Mouse (Mus musculus): ENCODE data around the gene Hsf4.
A peak's percentile ranks its signal among the peaks of the same experiment; 100 is the strongest.
"Not testable (repeated sequence)": the region's sequence is repeated elsewhere in the genome, so short reads cannot be mapped to it uniquely, and the experiment has no call there.

Gene Hsf4

DNA sequence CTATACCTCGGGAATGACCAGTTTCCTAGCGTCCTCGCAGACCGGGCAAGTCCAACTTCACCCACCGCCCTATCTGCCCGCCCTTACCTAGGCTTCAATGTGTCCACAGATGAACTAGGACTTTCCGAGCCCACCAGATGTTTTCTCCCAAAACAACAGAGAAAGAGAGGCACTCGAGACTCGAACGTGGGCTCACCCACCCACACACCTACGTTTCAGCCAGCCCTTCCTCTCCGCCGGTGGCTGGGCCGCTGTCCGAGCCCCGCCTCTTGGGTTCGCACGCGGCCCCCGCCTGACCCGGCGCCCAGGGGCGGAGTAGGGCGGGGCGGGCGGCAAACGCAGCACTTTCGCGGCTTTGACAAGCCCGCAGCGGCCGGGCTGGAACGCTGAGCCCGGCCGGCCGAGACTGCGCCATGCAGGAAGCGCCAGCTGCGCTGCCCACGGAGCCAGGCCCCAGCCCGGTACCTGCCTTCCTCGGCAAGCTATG, at the start of gene Hsf4:
TSS of gene Hsf4 (plus strand) at position 341 of the 487 bp plus-strand sequence.
- DNase-seq: peak; percentile 72

DNA sequence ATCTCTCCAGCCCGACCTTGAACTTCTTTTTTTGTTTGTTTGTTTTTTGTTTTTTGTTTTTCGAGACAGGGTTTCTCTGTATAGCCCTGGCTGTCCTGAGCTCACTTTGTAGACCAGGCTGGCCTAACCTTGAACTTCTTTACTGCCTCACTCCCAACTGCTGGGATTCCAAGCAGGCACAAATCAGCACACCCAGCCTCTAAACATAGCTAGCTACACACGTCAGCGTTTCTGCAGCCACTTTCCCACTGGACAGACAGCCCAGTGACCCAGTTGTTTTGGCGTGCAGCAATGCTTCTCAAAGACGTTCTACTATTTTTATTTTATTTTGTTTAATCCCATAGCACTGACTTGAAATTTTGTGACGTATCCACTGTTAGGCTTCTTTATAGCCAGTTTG, 45.8 kb upstream of the Hsf4 start:
- no peak for DNase-seq

DNA sequence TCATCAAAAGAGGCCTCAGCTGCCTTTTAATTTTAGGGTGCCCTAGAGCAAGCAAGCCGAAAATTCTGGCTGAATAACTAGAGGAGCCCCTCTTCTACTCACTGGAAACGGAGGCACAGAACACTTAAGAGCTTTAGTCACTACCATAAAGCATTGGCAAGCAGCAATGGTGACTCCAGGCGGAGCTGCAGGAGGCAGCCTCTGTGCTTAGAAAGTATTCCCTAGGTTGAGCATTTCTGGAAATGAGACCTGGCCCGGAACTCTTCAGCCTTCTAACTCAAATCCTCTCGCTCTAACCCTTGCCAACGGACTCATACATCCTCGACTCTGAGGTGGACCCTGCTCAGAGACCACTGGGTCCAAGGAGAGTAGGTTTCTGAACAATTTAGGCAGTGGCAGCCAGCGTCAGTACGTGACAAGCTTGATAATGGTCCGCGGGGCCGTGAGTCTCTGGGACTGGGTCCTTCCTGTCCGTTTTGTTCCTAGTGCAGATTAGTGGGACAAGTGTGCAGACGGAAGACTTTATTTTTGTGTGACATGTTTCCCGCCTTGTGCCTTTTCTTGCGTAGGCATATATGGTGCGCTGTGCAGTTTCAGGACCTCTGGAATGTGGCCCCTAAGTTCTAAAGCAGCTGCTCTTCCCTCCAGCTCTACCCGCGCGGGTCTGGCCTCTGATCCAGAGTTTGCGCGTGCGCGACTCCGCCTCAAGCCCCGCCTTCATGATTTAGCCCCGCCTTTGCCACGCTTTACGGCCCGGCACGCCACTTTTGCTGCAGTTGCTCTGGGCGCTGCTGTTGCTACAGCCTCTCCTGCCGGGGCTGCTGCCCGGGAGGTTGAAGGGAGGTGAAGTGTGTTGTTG, 45.0 kb upstream of the Hsf4 start, which contains the start of gene D230025D16Rik:
TSS of gene D230025D16Rik (plus strand) at position 733 of the 859 bp plus-strand sequence.
- DNase-seq: peak; percentile 93

DNA sequence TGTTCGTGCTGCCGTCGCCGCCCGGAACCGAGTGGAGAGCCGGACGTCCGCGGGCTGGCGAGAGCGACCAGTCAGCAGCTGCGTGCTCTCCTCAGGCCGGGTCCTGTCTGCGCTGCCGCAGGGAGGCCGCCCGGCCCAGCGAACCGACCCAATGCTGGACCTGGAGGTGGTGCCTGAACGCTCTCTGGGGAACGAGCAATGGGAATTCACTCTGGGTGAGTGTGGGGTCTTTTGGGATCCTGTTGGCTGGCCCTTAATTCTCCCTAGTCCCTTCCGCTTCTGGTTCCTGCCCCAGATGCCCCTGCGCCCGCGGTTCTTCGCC, 44.4 kb upstream of the Hsf4 start:
- DNase-seq: no peak

DNA sequence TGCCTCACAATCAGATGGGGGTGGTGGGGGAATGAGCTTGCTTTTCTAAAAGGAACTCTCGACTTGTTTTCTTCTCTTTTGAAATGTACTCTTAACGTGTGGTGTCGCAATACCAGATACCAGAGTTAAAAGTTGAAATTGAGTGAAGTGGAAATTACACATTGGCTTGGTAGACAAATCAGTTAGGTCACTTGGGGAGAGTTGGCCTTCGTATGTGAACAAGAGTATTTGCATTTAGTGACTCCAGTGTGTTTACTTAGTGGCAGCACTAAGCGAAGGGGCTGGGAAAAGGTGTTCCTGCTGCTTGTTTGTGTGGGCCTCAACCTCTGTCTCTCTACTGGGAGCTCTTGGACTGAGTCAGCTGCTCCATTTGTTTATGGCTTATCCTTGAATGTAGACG, 43.7 kb upstream of the Hsf4 start:
- no peak for DNase-seq

DNA sequence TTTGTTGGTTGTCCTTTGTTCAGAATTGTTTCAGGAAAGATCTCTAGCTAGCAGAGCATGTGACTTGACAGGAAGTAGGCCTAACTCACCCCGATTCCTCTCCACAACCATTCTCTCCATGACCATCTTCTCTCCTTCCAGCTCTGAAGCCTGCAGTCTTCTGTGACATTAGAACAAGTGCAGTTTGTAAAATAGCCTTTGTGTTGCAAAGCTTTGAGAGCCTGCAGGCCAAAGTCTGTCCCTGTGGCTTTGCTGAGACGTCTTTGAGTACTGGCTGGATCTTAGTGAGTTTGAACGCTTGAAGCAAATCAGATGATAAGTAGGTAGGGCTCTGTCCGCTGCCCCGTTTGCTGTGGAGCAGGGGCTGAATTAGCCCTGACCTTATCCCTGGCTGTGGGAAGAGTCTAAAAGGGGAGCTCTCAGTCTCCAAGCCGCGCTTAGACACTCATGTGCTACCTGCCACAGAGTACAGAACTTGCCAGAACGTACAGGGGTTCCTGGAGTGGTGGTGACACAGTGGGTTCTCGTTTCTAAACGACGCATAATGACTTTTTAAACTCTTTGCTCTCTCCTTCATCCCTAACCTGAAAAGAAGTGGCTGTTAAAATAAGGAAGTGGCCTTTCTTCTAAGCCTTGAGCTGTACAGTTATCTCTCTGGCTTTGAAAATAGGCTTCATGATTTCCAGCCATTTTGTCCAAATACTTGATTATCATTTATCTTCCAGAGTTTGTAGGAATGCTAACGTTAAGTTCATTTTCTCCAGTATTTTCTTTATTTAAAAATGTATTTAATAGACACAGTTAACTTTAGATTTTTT, 37.9 kb upstream of the Hsf4 start:
- DNase-seq: no peak

DNA sequence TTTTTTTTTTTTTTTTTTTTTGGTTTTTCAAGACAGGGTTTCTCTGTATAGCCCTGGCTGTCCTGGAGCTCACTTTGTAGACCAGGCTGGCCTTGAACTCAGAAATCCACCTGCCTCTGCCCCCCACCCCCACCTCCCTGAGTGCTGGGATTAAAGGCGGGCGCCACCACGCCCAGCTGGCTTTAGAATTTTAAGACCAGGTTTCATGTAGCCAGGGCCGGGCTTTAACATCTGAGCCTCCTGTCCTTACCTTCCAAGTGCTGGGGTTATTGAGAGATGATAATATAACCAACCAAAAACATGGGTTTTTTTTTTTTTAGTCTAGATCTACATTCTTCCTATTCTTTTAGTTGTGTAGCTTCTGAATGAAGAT, 37.3 kb upstream of the Hsf4 start:
- not testable (repeated sequence) for DNase-seq

DNA sequence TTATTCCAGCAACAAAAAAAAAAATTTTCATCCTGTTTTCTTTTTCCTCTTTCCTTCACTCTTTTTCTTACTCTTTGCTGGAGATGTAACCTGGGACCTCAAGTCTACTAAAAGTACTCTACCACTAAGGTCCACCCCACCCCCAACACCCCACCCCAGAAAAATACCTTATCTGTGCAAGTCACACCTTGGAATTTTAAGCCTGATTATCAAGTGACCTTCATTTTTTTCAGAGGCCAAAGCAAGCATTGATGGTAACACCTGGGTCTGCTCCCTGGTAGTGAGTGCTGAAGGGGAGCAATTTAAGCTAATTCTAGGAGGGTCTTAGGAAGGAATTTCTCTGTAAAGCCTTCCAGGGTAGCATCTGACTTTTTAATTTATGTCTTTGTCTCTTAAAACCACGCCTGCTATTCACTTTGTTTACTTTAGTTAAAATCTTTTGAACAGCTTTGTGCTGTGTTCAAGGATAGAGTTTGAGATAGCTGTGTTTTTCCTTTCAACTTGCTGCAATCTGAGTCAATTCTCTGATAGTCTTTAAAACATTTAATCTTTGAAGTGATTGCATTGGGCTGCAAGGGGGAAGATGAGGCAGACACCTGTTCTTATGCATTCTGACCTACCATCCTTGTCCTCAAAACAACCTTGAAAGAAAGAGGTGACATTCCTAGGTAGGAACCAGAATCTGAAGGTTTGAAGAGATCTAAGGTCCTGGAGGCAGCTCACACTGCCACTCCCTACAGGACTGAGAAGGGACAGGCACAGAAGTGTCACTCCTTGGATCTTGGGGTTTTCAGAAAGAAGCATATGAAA, 36.3 kb upstream of the Hsf4 start:
- DNase-seq: no peak

DNA sequence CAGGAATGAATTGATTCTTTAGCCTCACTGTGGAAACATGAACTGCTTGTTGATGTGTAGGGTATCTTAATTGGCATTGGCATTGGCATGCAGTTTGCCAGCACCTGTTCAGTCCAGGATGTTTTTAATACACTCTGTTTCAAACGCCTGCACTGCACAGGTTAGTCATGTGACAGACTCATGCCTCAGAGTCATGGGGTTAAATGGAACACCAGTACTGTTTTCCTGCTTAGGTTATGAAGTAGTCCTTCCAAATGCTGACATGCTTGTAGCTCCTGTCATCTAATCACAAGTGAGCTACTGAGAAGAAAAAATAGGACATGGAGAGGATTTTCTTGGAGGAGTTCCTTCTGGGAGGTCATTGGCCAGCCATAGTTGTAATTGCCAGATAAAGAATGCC, 34.4 kb upstream of the Hsf4 start:
- peak; percentile 26 for DNase-seq

DNA sequence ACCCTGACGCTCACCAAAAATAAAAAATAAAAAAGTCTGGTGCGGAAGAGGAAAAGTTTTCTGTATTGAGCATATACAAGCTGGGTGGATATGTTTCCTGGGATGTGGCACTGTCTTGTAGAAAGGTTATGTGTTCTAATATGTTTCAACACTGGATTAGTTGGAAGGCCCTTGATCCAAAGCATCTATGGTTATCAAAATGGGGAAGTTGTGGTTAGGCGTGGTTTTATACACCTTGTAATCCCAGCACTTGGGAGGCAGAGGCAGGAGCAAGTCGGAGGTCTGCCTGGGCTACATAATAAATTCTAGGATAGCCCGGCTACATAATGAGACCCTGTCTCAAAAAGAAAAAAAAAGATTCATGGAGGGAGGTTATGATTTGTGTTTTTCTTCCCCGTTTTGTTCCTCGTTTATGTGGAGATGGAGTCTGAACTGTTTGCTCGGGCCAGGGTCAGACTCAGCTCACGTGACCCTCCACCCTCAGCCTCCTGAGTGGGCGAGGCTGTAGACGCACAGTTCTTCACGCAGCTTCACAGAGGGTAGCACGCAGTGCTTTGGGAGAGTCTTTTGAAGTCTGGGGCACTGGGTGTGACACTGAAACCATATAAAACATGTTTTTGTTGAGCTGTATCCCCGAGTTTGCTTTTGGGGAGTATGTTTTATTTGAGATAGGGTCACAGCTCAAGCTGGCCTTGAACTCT, 32.0 kb upstream of the Hsf4 start:
- no peak for DNase-seq

DNA sequence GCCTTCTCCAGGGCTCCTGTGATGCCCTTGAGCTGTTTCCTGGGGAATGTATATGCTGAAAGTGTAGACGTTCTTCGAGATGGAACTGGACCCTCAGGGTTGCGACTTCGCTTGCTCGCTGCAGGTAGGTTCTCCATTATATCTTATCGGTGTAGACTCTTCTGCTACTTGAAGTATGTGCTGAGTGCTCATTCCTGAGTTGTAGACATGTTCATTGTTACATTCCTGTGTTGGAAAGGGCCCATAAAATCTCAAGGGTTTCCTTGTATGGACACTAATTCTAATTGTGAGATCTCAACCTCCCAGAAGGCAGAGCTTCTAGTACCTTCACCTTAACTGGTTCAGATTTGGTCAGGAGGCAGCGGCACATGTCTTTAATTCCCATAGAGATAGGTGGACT, 28.6 kb upstream of the Hsf4 start:
- DNase-seq: no peak

DNA sequence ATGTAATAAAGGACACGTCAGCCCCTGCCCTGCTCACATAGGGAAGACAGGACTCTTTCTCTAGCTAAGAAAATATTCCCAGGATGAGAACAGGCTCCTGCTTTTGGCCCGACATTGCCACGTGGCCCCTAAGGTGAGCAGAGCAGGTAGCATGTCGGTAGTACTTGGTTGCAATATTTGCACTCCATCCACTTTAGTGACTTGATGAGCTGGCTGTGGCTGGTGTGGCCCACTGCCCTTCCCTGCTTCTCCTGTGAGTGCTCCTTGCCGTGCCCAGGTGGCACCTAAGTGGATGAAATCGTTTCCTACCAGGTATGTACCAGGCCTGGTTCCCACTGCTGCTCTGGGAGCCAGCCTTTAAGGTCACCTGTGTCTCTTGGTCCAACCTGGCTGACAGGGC, 17.6 kb upstream of the Hsf4 start:
- DNase-seq: no peak

DNA sequence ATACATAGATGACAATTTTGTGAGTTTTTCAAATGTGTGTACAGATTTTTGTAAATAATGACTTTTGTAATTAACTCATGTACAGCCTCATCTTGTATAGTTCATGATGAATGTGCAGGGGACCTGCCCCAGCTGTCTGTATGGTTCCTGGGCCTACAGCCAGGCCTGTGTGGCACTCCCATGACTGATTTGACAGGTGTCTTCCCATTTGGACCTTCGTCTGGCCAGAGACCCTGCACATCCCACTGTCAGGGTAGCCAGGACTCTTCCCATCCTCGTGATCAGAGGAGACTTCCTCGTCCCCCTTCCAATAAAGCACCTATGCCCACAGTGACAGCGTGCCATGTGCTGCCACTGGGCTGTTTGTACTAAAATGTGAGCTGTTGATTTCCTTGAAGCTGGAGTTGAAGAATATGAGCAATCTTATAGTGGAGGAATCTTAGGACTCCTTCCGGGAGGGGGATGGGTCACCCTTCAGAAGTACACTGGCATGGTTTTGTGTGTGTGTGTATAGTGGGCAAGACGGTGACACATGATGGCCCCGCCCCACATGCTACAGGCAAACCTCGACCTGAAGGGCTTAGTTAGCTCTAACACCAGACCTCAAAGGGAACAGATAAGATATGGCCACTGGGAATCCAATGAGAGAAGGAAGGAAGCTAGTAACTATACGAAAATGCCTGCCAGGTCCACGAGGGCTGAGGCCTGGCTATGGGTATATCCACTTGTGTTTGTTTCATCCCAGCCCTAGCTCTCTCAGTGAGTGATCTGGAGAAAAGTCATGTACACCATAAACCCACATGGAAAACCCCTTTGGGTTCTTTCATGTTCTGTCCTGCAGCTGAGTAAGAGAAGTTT, 16.7 kb upstream of the Hsf4 start:
- DNase-seq: no peak

DNA sequence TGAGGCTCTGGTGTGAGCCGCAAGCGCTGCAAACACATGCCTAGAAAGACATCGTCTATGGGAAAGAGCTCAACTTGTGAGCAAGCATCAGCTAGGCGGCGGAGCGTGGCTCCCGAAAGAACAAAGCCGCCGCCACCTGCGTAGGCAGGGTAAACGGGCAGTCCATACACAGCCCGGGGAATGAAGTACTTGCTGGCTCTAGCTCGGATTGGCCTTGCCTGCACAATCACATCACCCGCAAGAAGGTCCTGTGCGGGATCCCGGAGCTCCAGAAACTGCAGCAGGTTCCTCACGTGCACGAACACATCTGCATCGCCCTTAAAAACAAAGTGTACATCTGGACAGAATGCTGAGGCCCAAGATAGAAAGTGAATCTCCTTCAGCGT, 15.8 kb upstream of the Hsf4 start:
- DNase-seq: no peak

DNA sequence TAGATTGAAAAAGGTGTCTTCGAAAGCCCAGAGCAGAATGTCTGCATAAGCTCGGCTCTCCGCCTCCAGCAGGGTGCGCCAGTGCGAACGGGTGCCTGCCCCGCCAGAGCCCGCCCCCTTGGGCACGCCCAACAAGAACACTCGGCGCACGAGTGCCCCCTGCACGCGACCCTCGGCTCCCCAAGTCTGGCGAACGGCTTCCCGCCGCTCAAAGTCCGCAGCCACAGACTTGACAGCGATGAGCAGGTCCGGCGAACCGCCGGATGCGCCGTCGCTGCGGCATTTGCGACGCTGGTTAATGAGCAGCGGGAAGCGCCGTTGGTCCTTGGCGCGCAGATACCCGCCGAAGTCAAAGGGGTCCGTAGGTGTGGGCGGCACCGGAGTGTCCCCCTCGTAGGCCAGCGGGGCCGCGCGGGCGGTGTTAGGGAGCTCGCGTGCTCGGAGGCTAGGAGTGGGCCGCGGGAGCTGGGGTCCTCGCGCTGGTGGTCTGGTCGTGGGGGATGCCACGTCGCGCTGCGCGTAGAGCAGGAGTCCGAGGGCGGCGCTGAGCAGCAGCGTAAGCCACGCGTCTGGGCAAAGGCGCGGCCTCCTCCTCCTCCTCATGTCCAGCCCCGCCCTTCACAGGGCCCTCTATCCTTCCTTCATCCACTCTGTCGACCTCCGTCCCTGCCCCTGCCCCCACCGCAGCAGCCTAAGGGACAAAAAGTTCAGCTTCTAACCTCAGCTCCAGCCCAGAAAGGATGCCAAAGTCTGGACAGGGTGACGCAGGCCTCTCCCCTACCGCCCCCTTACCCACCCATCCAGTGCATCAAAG, 15.2 kb upstream of the Hsf4 start:
- peak; percentile 80 for DNase-seq

DNA sequence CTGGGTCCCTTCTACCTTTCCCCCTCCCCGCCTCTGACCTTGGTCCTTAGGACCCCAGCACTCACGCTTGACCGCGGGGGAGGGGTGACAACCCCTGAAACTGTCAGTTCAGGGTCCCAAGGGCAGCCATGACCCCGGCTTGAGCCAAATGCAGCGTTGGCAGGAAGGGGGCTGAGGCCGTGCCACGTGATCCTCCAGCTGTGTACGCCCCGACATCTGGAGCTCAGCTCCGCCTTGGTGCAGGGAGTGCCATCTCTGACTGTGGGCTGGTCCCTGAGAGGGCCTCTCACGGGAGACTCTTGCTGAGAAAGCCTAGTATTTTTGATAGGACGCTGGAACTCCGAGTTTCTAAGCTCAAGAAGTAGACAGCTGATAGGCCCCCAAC, 14.6 kb upstream of the Hsf4 start, which contains the start of gene B3gnt9:
TSS of gene B3gnt9 (minus strand) at position 188 of the 385 bp plus-strand sequence.
- DNase-seq: peak; percentile 48

DNA sequence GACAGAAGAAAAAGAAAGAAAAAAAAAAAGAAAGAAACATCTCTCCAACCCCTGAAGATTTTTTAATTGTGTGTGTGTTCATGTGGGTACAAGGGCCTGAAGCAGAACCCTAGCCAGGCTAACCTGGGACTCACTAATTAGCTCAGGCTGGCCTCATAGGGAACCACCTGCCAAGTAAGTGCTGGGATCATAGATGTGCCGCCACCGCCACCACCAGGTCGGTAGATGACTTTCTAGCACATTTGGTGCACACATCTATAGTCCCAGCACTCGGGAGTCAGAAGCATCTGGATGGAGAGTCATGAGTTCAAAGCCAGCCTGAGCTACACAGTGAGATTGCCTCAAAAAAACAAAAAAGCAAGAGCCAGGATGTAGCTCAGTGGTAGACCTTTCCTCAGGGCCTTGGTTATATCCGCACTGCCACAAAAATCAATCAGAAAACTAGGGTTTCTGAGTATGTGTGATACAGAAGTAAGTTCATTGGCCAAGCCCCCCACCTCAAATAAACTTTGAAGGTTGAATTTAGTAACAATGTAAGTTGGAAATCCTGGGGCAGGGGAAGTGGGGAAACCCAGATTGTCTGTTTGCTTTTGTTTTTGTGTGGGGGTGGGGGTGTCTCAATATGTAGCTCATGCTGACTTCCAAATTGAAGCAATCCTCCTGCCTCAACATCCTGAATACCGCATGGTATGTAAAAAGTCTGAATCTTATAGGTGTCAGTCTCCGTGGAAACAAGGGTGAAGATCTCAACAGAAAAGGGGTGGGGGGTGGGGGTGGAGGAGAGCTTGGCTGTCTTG, 12.1 kb upstream of the Hsf4 start:
- DNase-seq: no peak

DNA sequence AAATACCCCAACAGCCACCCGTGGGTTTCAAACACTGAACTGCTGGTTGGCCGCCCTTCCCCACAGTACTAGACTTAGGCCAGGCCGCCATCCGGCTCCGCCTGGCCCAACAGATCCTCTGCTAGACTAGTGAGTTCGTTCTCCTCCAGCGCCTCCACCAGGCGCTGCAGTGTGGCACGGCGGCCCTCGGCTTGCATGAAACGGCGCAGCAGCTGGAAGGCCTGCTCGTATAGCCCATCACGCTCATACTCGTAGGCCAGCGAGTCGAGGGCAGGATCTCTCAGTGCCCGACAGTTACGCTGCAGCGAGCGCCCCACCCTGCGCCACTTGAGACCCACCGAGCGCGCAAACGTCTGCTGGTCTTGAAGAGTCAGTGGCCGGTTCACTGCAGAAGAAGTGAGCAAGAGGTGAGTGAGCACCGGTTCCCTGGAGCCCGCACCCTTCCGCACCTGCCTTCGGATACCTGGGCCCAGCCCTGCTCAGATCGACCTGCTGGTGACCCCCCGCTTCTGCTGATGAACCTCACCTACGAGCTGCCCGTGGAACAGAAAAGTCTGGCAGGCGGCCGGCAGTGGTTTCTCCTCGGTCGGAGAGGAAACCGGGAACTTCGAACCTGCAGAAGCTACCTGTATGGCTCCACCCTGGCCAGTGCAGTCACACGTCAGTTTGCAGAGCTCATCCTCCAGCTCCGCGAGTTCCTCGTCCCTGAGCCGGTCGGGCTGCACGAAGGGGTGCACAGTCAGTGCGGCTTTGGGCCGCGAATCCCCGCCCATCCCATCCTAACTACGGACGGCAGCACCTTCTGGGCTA, 10.5 kb upstream of the Hsf4 start:
- no peak for DNase-seq
